Mouse (Mus musculus) midbrain, postnatal 0 days (tissue): Measurements from ENCODE around the gene Zzef1. TPM values are rescaled to one million over a fixed set of nuclear protein-coding genes. Genes with fewer than 3 reads are reported as not detected.
"Not testable (repeated sequence)": the region's sequence is repeated elsewhere in the genome, so short reads cannot be mapped to it uniquely, and the experiment has no call there.

ENCODE experiments used
- ATAC-seq: fragments of 200-750 bp; cut with Nextera tagmentation; 2 replicates; pipeline ENCODE4 v1.8.0; 2017; ENCODE audit warnings: moderate number of reproducible peaks, mild to moderate bottlenecking, moderate TSS enrichment, moderate library complexity; ENCODE audit not compliant: low FRiP score
- DNase-seq: peaks from one replicate; pipeline ENCODE4 v3.0.0-alpha.2; 2015; ENCODE audit warnings: low spot score
- H3K27ac ChIP-seq: fragments of 300-500 bp; sonication (generic); 2 replicates; pipeline ENCODE4 v1.5.1; 2014; ENCODE audit warnings: low read depth, mild to moderate bottlenecking, low read length, mixed read lengths
- H3K27me3 ChIP-seq: fragments of 300-500 bp; sonication (generic); 2 replicates; pipeline ENCODE4 v1.6.1; 2014; ENCODE audit warnings: low read length, control low read depth, mixed read lengths; ENCODE audit not compliant: insufficient read depth
- H3K36me3 ChIP-seq: fragments of 300-500 bp; sonication (generic); 2 replicates; pipeline ENCODE4 v1.6.1; 2014; ENCODE audit warnings: low read length, control low read depth, mixed read lengths; ENCODE audit not compliant: insufficient read depth
- H3K4me1 ChIP-seq: fragments of 300-500 bp; sonication (generic); 2 replicates; pipeline ENCODE4 v1.6.1; 2014; ENCODE audit warnings: mild to moderate bottlenecking, control low read depth, antibody characterized with exemption, low read length, mixed read lengths; ENCODE audit not compliant: insufficient read depth
- H3K4me2 ChIP-seq: fragments of 300-500 bp; sonication (generic); 2 replicates; pipeline ENCODE4 v1.6.1; 2014; ENCODE audit warnings: low read depth, mild to moderate bottlenecking, low read length, mixed read lengths; ENCODE audit not compliant: poor library complexity, severe bottlenecking
- H3K4me3 ChIP-seq: fragments of 300-500 bp; sonication (generic); 2 replicates; pipeline ENCODE4 v1.5.1; 2014; ENCODE audit warnings: low read depth, mild to moderate bottlenecking, low read length, moderate library complexity
- H3K9ac ChIP-seq: fragments of 300-500 bp; sonication (generic); replicated peaks from 2 replicates; pipeline ENCODE4 v1.6.1; 2014; ENCODE audit warnings: mild to moderate bottlenecking, low read length, moderate library complexity, mixed read lengths; ENCODE audit not compliant: poor library complexity, severe bottlenecking
- H3K9me3 ChIP-seq: fragments of 300-500 bp; sonication (generic); 2 replicates; pipeline ENCODE4 v1.6.1; 2016; ENCODE audit warnings: low read length, control low read depth
- CTCF ChIP-seq: IDR thresholded peaks from 2 replicates; pipeline ENCODE4 v1.5.1; 2016; ENCODE audit warnings: antibody characterized with exemption, mild to moderate bottlenecking
- WGBS: fragments of 180-500 bp; shearing (Covaris S2); extraction: QIAGEN DNeasy Blood & Tissue Kit; methylation state at CpG from one replicate; pipeline ENCODE4 v1.1.7; 2014; 5-methylcytosine and 5-hydroxymethylcytosine counted together
- polyA plus RNA-seq: library from polyadenylated mRNA; unstranded; fragments of >200 nt; fragmentation: Nextera tagmentation; extraction: Ambion mirVana; gene quantifications from 2 replicates; pipeline ENCODE4 v1.2.1, GENCODE M21; 2015
- total RNA-seq: library from RNA; depleted of rRNA; stranded (reverse); fragments of >200 nt; gene quantifications from 2 replicates; pipeline ENCODE4 v1.2.3, GENCODE M21; 2014

Zzef1 gene
- total and polyA plus RNA-seq, 2 experiments from 2014 or later: 10.0 to 39.7 TPM

DNA sequence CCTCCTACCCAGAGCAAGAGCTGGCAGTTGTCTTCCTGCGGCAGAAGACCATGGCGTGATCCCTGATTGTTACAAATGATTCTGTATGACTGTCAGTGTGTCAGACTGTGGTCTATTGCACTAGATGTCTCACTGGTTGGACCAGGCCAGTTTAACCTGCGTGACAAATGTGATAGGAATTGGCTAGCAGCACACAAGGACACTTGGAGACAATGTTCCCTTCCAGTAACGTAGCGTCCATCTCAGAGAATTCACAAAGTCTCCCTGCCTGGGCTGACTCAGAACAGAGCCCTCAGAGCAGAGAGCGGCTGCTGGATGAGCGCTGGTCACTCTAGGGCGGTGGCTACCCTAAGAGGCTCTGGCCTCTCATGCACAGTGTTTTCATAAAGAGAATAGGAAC, 28.3 kb upstream of the Zzef1 start:
- Histone ChIP-seq H3K4me1 (no peaks in the 10 kb centered on the region), H3K36me3 (peaks cover 37% of the 10 kb centered on the region), H3K4me2 (no peak overlapping the region), H3K9ac (no peak overlapping the region), H3K27ac (no peak overlapping the region), H3K27me3 (no peaks in the 10 kb centered on the region), H3K4me3 (no peak overlapping the region), H3K9me3 (no peaks in the 10 kb centered on the region)
- no peak for DNase-seq
- no peak for TF ChIP-seq CTCF
- WGBS: 94% methylated on average over 8 of the region's 8 CpGs
- no peak for ATAC-seq

- no peak for DNase-seq
- Histone ChIP-seq H3K9ac (no peak overlapping the region), H3K36me3 (peaks cover 25% of the 10 kb centered on the region), H3K27ac (no peak overlapping the region), H3K4me1 (no peaks in the 10 kb centered on the region), H3K9me3 (no peaks in the 10 kb centered on the region), H3K4me2 (no peak overlapping the region), H3K4me3 (no peak overlapping the region), H3K27me3 (no peaks in the 10 kb centered on the region)
- TF ChIP-seq CTCF: no peak
- WGBS: 95% methylated on average over 3 of the region's 3 CpGs
- ATAC-seq: no peak
Measured at GRCm38 (mm10) chr11:72769061-72769460, 27.0 kb upstream of the Zzef1 start.

GRCm38 (mm10) chr11:72770324-72770723, 25.7 kb upstream of the Zzef1 start:
- no peak overlapping the region for H3K4me2 ChIP-seq
- WGBS: 94% methylated on average over 3 of the region's 3 CpGs
- H3K4me1 ChIP-seq: no peaks in the 10 kb centered on the region
- ATAC-seq (no peak), DNase-seq (no peak)
- no peak overlapping the region for H3K27ac ChIP-seq
- no peak overlapping the region for H3K9ac ChIP-seq
- no peak for TF ChIP-seq CTCF
- no peaks in the 10 kb centered on the region for H3K9me3 ChIP-seq
- peaks cover 18% of the 10 kb centered on the region for H3K36me3 ChIP-seq
- H3K27me3 ChIP-seq: no peaks in the 10 kb centered on the region
- H3K4me3 ChIP-seq: no peak overlapping the region

DNA sequence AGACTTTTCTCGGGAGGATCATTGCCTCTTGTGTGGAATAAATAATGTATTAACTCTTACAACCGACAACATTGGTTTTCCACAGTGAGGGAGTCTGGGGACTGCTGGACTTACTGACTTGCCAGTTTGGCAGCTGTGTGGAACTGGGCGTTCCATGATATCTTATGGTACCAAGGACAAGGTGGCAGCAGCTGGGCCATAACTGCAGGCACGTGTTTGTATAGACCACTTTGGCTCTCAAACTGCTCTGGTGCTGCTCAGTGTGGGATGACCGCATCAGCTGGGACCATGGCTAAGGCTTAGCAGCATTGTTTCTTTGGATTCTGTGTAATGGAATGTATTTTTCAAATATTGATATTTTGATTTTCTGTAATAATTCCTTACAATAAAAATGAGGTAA, 25.2 kb upstream of the Zzef1 start:
- no peak for TF ChIP-seq CTCF
- no peak overlapping the region for H3K9ac ChIP-seq
- H3K4me3 ChIP-seq: no peak overlapping the region
- H3K27me3 ChIP-seq: no peaks in the 10 kb centered on the region
- no peak overlapping the region for H3K27ac ChIP-seq
- H3K36me3 ChIP-seq: peaks cover 18% of the 10 kb centered on the region
- H3K4me2 ChIP-seq: no peak overlapping the region
- DNase-seq: no peak
- 84% methylated on average over 5 of the region's 5 CpGs for WGBS
- H3K9me3 ChIP-seq: no peaks in the 10 kb centered on the region
- no peaks in the 10 kb centered on the region for H3K4me1 ChIP-seq
- ATAC-seq: no peak

DNA sequence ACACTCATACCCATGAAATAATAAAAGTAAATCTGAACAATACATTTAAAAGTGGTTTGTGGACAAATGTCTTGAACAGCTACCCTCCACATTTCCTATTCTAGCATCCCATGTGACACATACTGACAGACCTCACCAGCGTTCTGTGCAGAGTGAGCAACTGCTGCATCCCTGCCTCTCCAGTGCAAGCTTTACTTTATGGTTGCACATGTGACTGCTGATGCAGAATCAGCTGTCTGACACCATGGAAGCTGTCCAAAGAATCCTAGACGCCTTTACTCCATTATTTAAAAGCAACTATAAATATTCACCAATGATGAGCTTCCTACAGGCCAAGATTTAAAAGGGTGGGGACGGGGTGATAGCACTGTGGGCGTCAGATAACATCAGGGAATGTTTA, 24.6 kb upstream of the Zzef1 start:
- Histone ChIP-seq H3K27ac (no peak overlapping the region), H3K27me3 (no peaks in the 10 kb centered on the region), H3K4me3 (no peak overlapping the region), H3K9me3 (no peaks in the 10 kb centered on the region), H3K36me3 (peaks cover 18% of the 10 kb centered on the region), H3K9ac (no peak overlapping the region), H3K4me1 (no peaks in the 10 kb centered on the region), H3K4me2 (no peak overlapping the region)
- 81% methylated on average over 4 of the region's 4 CpGs for WGBS
- ATAC-seq: no peak
- no peak for TF ChIP-seq CTCF
- no peak for DNase-seq

- not testable (repeated sequence) for H3K9ac ChIP-seq, H3K4me3 ChIP-seq, H3K27ac ChIP-seq, H3K27me3 ChIP-seq, H3K4me1 ChIP-seq, ATAC-seq, H3K9me3 ChIP-seq, DNase-seq, H3K4me2 ChIP-seq
- 33% methylated on average over 1 of the region's 1 CpGs for WGBS
- peaks cover 12% of the 10 kb centered on the region for H3K36me3 ChIP-seq
- TF ChIP-seq CTCF: peak; percentile 23
Measured at GRCm38 (mm10) chr11:72772611-72773010, 23.4 kb upstream of the Zzef1 start.
